Mouse (Mus musculus) neural tube, embryonic 14.5 days (tissue): ENCODE measurements around the gene Trappc2l. TPM values are rescaled to one million over a fixed set of nuclear protein-coding genes. Genes with fewer than 3 reads are reported as not detected.

ENCODE experiments used
- ATAC-seq: fragments of 200-750 bp; cut with Nextera tagmentation; 2 replicates; pipeline ENCODE4 v1.8.0; 2017; ENCODE audit warnings: low read depth, mild to moderate bottlenecking, moderate TSS enrichment, moderate library complexity
- H3K27ac ChIP-seq: fragments of 300-500 bp; sonication (generic); 2 replicates; pipeline ENCODE4 v1.5.1; 2014; ENCODE audit warnings: low read depth, mild to moderate bottlenecking, control low read depth, low read length, moderate library complexity, mixed read lengths
- H3K27me3 ChIP-seq: fragments of 300-500 bp; sonication (generic); 2 replicates; pipeline ENCODE4 v1.6.1; 2014; ENCODE audit warnings: low read length; ENCODE audit not compliant: control insufficient read depth, insufficient read depth
- H3K36me3 ChIP-seq: fragments of 300-500 bp; sonication (generic); 2 replicates; pipeline ENCODE4 v1.6.1; 2014; ENCODE audit warnings: low read length, mixed read lengths; ENCODE audit not compliant: control insufficient read depth, insufficient read depth
- H3K4me1 ChIP-seq: fragments of 300-500 bp; sonication (generic); 2 replicates; pipeline ENCODE4 v1.6.1; 2014; ENCODE audit warnings: low read length; ENCODE audit not compliant: control insufficient read depth, insufficient read depth
- H3K4me2 ChIP-seq: fragments of 300-500 bp; sonication (generic); 2 replicates; pipeline ENCODE4 v1.6.1; 2014; ENCODE audit warnings: mild to moderate bottlenecking, low read depth, low read length, control low read depth
- H3K4me3 ChIP-seq: fragments of 300-500 bp; sonication (generic); 2 replicates; pipeline ENCODE4 v1.5.1; 2014; ENCODE audit warnings: low read depth, low read length, control low read depth, mixed read lengths
- H3K9ac ChIP-seq: fragments of 300-500 bp; sonication (generic); replicated peaks from 2 replicates; pipeline ENCODE4 v1.6.1; 2014; ENCODE audit warnings: low read depth, mild to moderate bottlenecking, control low read depth, low read length, mixed read lengths
- H3K9me3 ChIP-seq: fragments of 300-500 bp; sonication (generic); 2 replicates; pipeline ENCODE4 v1.6.1; 2016; ENCODE audit warnings: low read length; ENCODE audit not compliant: control insufficient read depth
- WGBS: fragments of 180-500 bp; shearing (Covaris S2); extraction: QIAGEN DNeasy Blood & Tissue Kit; methylation state at CpG from one replicate; pipeline ENCODE4 v1.1.7; 2014; 5-methylcytosine and 5-hydroxymethylcytosine counted together
- polyA plus RNA-seq: library from polyadenylated mRNA; unstranded; fragments of >200 nt; fragmentation: Nextera tagmentation; extraction: Ambion mirVana; gene quantifications from 2 replicates; pipeline ENCODE4 v1.2.1, GENCODE M21; 2014

Trappc2l gene
- polyA plus RNA-seq, 1 experiment from 2014 or later, result 150 TPM

GRCm38 (mm10) chr8:122616181-122616905 lies 4.9 kb downstream of the Trappc2l start:
- H3K4me1 ChIP-seq, result peaks cover 14% of the 10 kb centered on the region
- H3K36me3 ChIP-seq, result no peaks in the 10 kb centered on the region
- 78% methylated on average over 9 of the region's 9 CpGs for WGBS
- H3K4me2 ChIP-seq, result no peak overlapping the region
- ATAC-seq, result no peak
- H3K4me3 ChIP-seq, result no peak overlapping the region
- no peak overlapping the region for H3K9ac ChIP-seq
- H3K27me3 ChIP-seq, result no peaks in the 10 kb centered on the region
- no peaks in the 10 kb centered on the region for H3K9me3 ChIP-seq
- no peak overlapping the region for H3K27ac ChIP-seq

DNA sequence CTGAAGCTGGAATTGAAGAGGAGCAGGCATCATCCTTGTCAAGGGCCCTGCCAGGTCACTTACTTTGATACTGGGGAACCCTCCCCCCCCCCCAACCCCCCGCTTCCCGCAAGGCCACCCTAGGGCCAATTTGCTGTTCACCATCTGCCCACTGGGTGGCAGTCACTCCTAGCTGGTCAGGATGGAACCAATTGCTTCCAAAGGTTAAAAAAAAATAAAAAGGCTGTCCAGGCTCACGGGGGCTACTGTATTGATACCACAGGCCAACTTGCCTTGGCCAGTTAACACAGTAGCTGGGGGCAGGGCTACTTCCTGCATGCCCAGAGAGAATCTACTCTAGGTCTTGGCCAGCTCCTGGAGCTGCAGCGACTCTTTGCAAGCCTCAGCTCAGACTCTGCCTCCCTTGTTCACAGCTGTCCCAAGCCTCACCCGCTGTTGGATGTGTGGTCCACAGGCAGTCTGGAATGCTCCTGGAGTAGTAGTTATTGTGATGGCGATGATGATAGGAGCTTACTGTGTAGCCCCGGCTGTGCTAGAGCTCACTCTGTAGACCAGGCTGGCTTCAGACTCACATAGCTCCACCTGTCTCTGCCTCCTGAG lies 6.6 kb downstream of the Trappc2l start:
- WGBS, result 34% methylated on average over 5 of the region's 7 CpGs
- no peak overlapping the region for H3K4me2 ChIP-seq
- H3K4me3 ChIP-seq, result no peak overlapping the region
- no peaks in the 10 kb centered on the region for H3K36me3 ChIP-seq
- no peaks in the 10 kb centered on the region for H3K27me3 ChIP-seq
- H3K9me3 ChIP-seq, result no peaks in the 10 kb centered on the region
- H3K4me1 ChIP-seq, result peaks cover 5% of the 10 kb centered on the region; the same call in 1 of the 2 replicates
- ATAC-seq, result no peak
- H3K9ac ChIP-seq, result no peak overlapping the region
- H3K27ac ChIP-seq, result no peak overlapping the region

- H3K36me3 ChIP-seq, result no peaks in the 10 kb centered on the region
Observed at GRCm38 (mm10) chr8:122618660-122619378, 7.4 kb downstream of the Trappc2l start.

GRCm38 (mm10) chr8:122620446-122620845 lies 9.0 kb downstream of the Trappc2l start:
- Histone ChIP-seq H3K9me3 (no peaks in the 10 kb centered on the region), H3K9ac (no peak overlapping the region), H3K36me3 (no peaks in the 10 kb centered on the region), H3K4me1 (peaks cover 5% of the 10 kb centered on the region; the same call in 1 of the 2 replicates), H3K4me3 (no peak overlapping the region), H3K27me3 (no peaks in the 10 kb centered on the region), H3K4me2 (no peak overlapping the region), H3K27ac (no peak overlapping the region)
- 35% methylated on average over 5 of the region's 5 CpGs for WGBS
- no peak for ATAC-seq

More at GRCm38 (mm10) chr8:122618660-122619378, 7.4 kb downstream of the Trappc2l start:
- H3K27me3 ChIP-seq, result no peaks in the 10 kb centered on the region
- no peak overlapping the region for H3K9ac ChIP-seq
- no peak overlapping the region for H3K27ac ChIP-seq
- H3K9me3 ChIP-seq, result no peaks in the 10 kb centered on the region
- peaks cover 5% of the 10 kb centered on the region; the same call in 1 of the 2 replicates for H3K4me1 ChIP-seq
- no peak for ATAC-seq
- WGBS, result 81% methylated on average over 6 of the region's 6 CpGs
- H3K4me3 ChIP-seq, result no peak overlapping the region
- no peak overlapping the region for H3K4me2 ChIP-seq

- no peak within 1 kb of the TSS for H3K27ac ChIP-seq
Observed at GRCm38 (mm10) chr8:122622727-122623126, 11.3 kb downstream of the Trappc2l start, which contains the start of gene Pabpn1l. TSS of gene Pabpn1l (minus strand) at chr8:122622739.

DNA sequence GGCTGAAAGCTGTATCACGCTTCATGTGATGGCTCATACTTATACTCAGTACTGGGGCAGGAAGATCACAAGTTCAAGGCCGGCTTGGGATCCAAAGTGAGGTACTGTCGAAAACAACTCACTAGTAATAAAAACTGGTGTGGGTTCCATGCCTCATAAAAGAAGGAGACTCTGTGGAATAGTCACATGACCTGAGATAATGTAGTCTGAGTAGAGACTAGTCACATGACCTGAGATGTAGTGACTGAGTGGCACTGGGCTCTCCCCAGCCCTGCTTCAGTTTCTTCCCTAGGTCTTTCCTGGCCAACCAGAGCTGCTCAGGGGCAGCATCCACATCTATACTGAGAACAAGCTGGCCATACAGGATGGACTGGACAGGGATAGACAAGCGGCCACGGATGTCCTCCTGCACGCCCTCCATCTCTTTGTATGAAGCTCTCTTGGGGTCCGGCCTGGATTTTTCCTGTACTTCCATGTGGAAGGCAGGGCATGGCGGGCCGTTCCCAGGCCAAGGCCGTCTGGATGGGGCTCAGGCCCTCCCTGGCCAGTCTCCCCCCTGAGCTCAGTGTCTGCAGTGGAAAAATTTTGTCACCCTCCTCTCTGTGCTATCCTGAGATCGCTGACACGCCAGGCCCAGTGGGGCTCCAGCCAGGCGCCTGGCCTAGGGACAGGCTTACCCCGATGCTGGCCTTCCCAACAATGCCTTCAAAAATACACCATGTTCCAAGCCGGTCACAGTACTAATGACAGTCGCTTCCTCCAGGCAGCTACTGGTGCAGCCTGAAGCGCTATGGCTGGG lies 12.6 kb downstream of the Trappc2l start:
- Histone ChIP-seq H3K9ac (no peak overlapping the region), H3K9me3 (no peaks in the 10 kb centered on the region), H3K4me3 (no peak overlapping the region), H3K27me3 (no peaks in the 10 kb centered on the region), H3K27ac (no peak overlapping the region), H3K4me1 (no peaks in the 10 kb centered on the region), H3K36me3 (no peaks in the 10 kb centered on the region), H3K4me2 (no peak overlapping the region)
- 91% methylated on average over 17 of the region's 17 CpGs for WGBS
- ATAC-seq, result no peak

More at GRCm38 (mm10) chr8:122622727-122623126, 11.3 kb downstream of the Trappc2l start, which contains the start of gene Pabpn1l:
- no peak for ATAC-seq
- Histone ChIP-seq H3K4me1 (peaks cover 5% of the 10 kb centered on the region; the same call in 1 of the 2 replicates), H3K9ac (no peak within 1 kb of the TSS), H3K4me2 (no peak within 1 kb of the TSS), H3K36me3 (no peaks in the 10 kb centered on the region), H3K9me3 (no peaks in the 10 kb centered on the region), H3K4me3 (no peak within 1 kb of the TSS), H3K27me3 (no peaks in the 10 kb centered on the region)
- WGBS, result 79% methylated on average over 6 of the region's 6 CpGs

- Histone ChIP-seq H3K4me2 (no peak overlapping the region), H3K27ac (no peak overlapping the region), H3K9ac (no peak overlapping the region), H3K27me3 (no peaks in the 10 kb centered on the region), H3K4me3 (no peak overlapping the region), H3K36me3 (no peaks in the 10 kb centered on the region; the same call in 1 of the 2 replicates), H3K9me3 (no peaks in the 10 kb centered on the region), H3K4me1 (no peaks in the 10 kb centered on the region)
- ATAC-seq, result no peak
- 68% methylated on average over 5 of the region's 5 CpGs for WGBS
Observed at GRCm38 (mm10) chr8:122624653-122625052, 13.2 kb downstream of the Trappc2l start.

DNA sequence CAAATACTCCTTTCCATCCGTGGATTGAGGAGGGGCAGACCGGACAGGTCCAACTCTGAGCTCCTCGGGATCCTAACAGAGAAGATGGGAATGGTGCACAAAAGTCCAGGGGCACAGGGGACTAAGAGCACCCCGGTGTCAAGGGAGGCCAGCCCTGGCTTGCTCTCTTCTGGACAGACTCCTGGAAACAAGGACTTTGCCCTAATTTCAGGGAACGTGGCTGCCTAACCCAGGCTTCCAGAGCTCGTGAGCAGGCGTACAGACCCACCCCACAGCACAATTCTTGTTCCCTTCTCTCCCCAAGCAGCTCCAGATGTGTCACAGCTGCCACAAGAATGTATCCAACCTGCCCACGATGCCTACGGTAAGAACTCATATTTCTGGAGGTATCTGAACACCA lies 14.4 kb downstream of the Trappc2l start:
- Histone ChIP-seq H3K27ac (no peak overlapping the region), H3K36me3 (peaks cover 10% of the 10 kb centered on the region; the same call in 1 of the 2 replicates), H3K4me1 (no peaks in the 10 kb centered on the region), H3K4me3 (no peak overlapping the region), H3K9me3 (no peaks in the 10 kb centered on the region), H3K9ac (no peak overlapping the region), H3K4me2 (no peak overlapping the region), H3K27me3 (no peaks in the 10 kb centered on the region)
- WGBS, result 89% methylated on average over 9 of the region's 9 CpGs
- ATAC-seq, result no peak
